Mouse (Mus musculus): ENCODE results near the gene Tnni3. TPM values are rescaled to one million over a fixed set of nuclear protein-coding genes. Genes with fewer than 3 reads are reported as not detected.
A peak's percentile ranks its signal among the peaks of the same experiment; 100 is the strongest.
"Not testable (repeated sequence)": the region's sequence is repeated elsewhere in the genome, so short reads cannot be mapped to it uniquely, and the experiment has no call there.

The Tnni3 gene
- polyA plus RNA-seq (2016; fragmentation: Nextera tagmentation; extraction: Ambion mirVana): 2.2 and 3.1 TPM in 2 replicates

- not testable (repeated sequence) for H3K4me3 ChIP-seq; H3K36me3 ChIP-seq; H3K27ac ChIP-seq; H3K4me2 ChIP-seq (replicated peaks); H3K9ac ChIP-seq; H3K9me3 ChIP-seq (replicated peaks); ATAC-seq (ENCODE audit: low FRiP score)
- H3K4me1 ChIP-seq: peaks cover 20% of the 10 kb centered on the region
- 76% methylated on average over 15 of the region's 15 CpGs for WGBS
- peaks cover 49% of the 10 kb centered on the region for H3K27me3 ChIP-seq
Observed at GRCm38 (mm10) chr7:4524212-4524922, at the start of gene Tnni3. Tnni3 (minus strand) TSS chr7:4524229.

GRCm38 (mm10) chr7:4572361-4572760, 48.3 kb upstream of the Tnni3 start:
- H3K27me3 ChIP-seq; H3K4me2 ChIP-seq (replicated peaks); H3K4me1 ChIP-seq; ATAC-seq (ENCODE audit: low FRiP score); H3K9me3 ChIP-seq (replicated peaks); H3K9ac ChIP-seq; H3K4me3 ChIP-seq; H3K27ac ChIP-seq; H3K36me3 ChIP-seq: not testable (repeated sequence)
- WGBS: 66% methylated on average over 2 of the region's 2 CpGs

- Histone ChIP-seq H3K36me3 (no peaks in the 10 kb centered on the region), H3K27me3 (no peaks in the 10 kb centered on the region), H3K9ac (no peak overlapping the region), H3K4me1 (no peaks in the 10 kb centered on the region), H3K4me2 (replicated peaks) (no peak overlapping the region), H3K4me3 (no peak overlapping the region), H3K9me3 (replicated peaks) (no peaks in the 10 kb centered on the region), H3K27ac (no peak overlapping the region)
- no peak for ATAC-seq (ENCODE audit: low FRiP score)
- whole genome bisulfite sequencing: 92% methylated on average over 3 of the region's 3 CpGs
Observed at GRCm38 (mm10) chr7:4562660-4563059, 38.6 kb upstream of the Tnni3 start.

- no peak overlapping the region for H3K9ac ChIP-seq
- H3K27me3 ChIP-seq: no peaks in the 10 kb centered on the region
- H3K36me3 ChIP-seq: no peaks in the 10 kb centered on the region
- 72% methylated on average over 6 of the region's 6 CpGs for WGBS
- H3K4me1 ChIP-seq: peaks cover 3% of the 10 kb centered on the region; the same call in 1 of the 2 replicates
- no peaks in the 10 kb centered on the region for H3K9me3 ChIP-seq (replicated peaks)
- H3K4me3 ChIP-seq: no peak overlapping the region
- no peak overlapping the region for H3K27ac ChIP-seq
- ATAC-seq (ENCODE audit: low FRiP score): peak; percentile 35; the same call in 1 of the 2 replicates
- 0 out of 2 replicates have a peak overlapping the region, but pooled peaks have one; percentile 21 for H3K4me2 ChIP-seq (replicated peaks)
Observed at GRCm38 (mm10) chr7:4557167-4557560, 33.1 kb upstream of the Tnni3 start.

GRCm38 (mm10) chr7:4556256-4557166, 32.5 kb upstream of the Tnni3 start:
- peak; percentile 90 for ATAC-seq (ENCODE audit: low FRiP score)
- Histone ChIP-seq H3K4me2 (replicated peaks) (0 out of 2 replicates have a peak overlapping the region, but pooled peaks have one; percentile 21), H3K27ac (no peak overlapping the region), H3K4me3 (no peak overlapping the region), H3K9me3 (replicated peaks) (no peaks in the 10 kb centered on the region), H3K27me3 (no peaks in the 10 kb centered on the region), H3K36me3 (no peaks in the 10 kb centered on the region), H3K9ac (no peak overlapping the region), H3K4me1 (peaks cover 3% of the 10 kb centered on the region; the same call in 1 of the 2 replicates)
- 24% methylated on average over 15 of the region's 15 CpGs for WGBS

- 6% methylated on average over 33 of the region's 33 CpGs for WGBS
- Histone ChIP-seq H3K27me3 (0 out of 2 replicates have a peak, but pooled peaks cover 2% of the 10 kb centered on the region), H3K4me3 (peak within 1 kb of the TSS; percentile 46), H3K9ac (peak within 1 kb of the TSS; percentile 66), H3K9me3 (replicated peaks) (no peaks in the 10 kb centered on the region), H3K36me3 (0 out of 2 replicates have a peak, but pooled peaks cover 6% of the 10 kb centered on the region), H3K27ac (peak within 1 kb of the TSS; percentile 84), H3K4me1 (peaks cover 13% of the 10 kb centered on the region), H3K4me2 (replicated peaks) (peak within 1 kb of the TSS; percentile 62)
- peak; percentile 75 for ATAC-seq (ENCODE audit: low FRiP score)
Observed at GRCm38 (mm10) chr7:4547221-4547641, 23.2 kb upstream of the Tnni3 start, which contains the start of gene Syt5. Syt5 (minus strand) TSS chr7:4547541.

GRCm38 (mm10) chr7:4546591-4547131, 22.6 kb upstream of the Tnni3 start:
- Histone ChIP-seq H3K36me3 (0 out of 2 replicates have a peak, but pooled peaks cover 11% of the 10 kb centered on the region), H3K4me2 (replicated peaks) (peak overlapping the region; percentile 62), H3K4me3 (peak overlapping the region; percentile 46), H3K27me3 (0 out of 2 replicates have a peak, but pooled peaks cover 2% of the 10 kb centered on the region), H3K9ac (peak overlapping the region; percentile 66), H3K27ac (peak overlapping the region; percentile 84), H3K4me1 (peaks cover 13% of the 10 kb centered on the region), H3K9me3 (replicated peaks) (no peaks in the 10 kb centered on the region)
- WGBS: 2% methylated on average over 26 of the region's 26 CpGs
- ATAC-seq (ENCODE audit: low FRiP score): peak; percentile 91

GRCm38 (mm10) chr7:4546050-4546449, 22.0 kb upstream of the Tnni3 start:
- Histone ChIP-seq H3K9me3 (replicated peaks) (no peaks in the 10 kb centered on the region), H3K4me3 (peak overlapping the region; percentile 46), H3K4me2 (replicated peaks) (peak overlapping the region; percentile 62), H3K4me1 (peaks cover 13% of the 10 kb centered on the region), H3K36me3 (peaks cover 16% of the 10 kb centered on the region; the same call in 1 of the 2 replicates), H3K27me3 (0 out of 2 replicates have a peak, but pooled peaks cover 2% of the 10 kb centered on the region), H3K9ac (peak overlapping the region; percentile 66), H3K27ac (peak overlapping the region; percentile 84)
- 71% methylated on average over 15 of the region's 15 CpGs for WGBS
- ATAC-seq (ENCODE audit: low FRiP score): peak; percentile 46

GRCm38 (mm10) chr7:4542013-4542412, 18.0 kb upstream of the Tnni3 start:
- Histone ChIP-seq H3K36me3 (peaks cover 37% of the 10 kb centered on the region), H3K4me1 (peaks cover 10% of the 10 kb centered on the region), H3K9me3 (replicated peaks) (no peaks in the 10 kb centered on the region), H3K4me2 (replicated peaks) (no peak overlapping the region), H3K27ac (no peak overlapping the region), H3K9ac (no peak overlapping the region), H3K4me3 (no peak overlapping the region), H3K27me3 (no peaks in the 10 kb centered on the region; the same call in none of the 2 replicates)
- no peak for ATAC-seq (ENCODE audit: low FRiP score)
- 41% methylated on average over 17 of the region's 17 CpGs for WGBS

- no peaks in the 10 kb centered on the region; the same call in none of the 2 replicates for H3K27me3 ChIP-seq
- H3K9ac ChIP-seq: no peak overlapping the region
- no peak overlapping the region for H3K4me2 ChIP-seq (replicated peaks)
- peaks cover 10% of the 10 kb centered on the region for H3K4me1 ChIP-seq
- no peaks in the 10 kb centered on the region for H3K9me3 ChIP-seq (replicated peaks)
- WGBS: 69% methylated on average over 5 of the region's 5 CpGs
- H3K36me3 ChIP-seq: peaks cover 37% of the 10 kb centered on the region
- ATAC-seq (ENCODE audit: low FRiP score): no peak
- no peak overlapping the region for H3K4me3 ChIP-seq
- no peak overlapping the region for H3K27ac ChIP-seq
Observed at GRCm38 (mm10) chr7:4541344-4541743, 17.3 kb upstream of the Tnni3 start.

- Histone ChIP-seq H3K4me1 (no peaks in the 10 kb centered on the region), H3K27ac (no peak overlapping the region), H3K4me2 (replicated peaks) (no peak overlapping the region), H3K9me3 (replicated peaks) (no peaks in the 10 kb centered on the region), H3K4me3 (no peak overlapping the region), H3K27me3 (no peaks in the 10 kb centered on the region; the same call in none of the 2 replicates), H3K36me3 (peaks cover 37% of the 10 kb centered on the region), H3K9ac (no peak overlapping the region)
- ATAC-seq (ENCODE audit: low FRiP score): no peak
- 82% methylated on average over 2 of the region's 2 CpGs for WGBS
Observed at GRCm38 (mm10) chr7:4539019-4539418, 15.0 kb upstream of the Tnni3 start.

Data from hindbrain, embryonic 12.5 days (tissue).